Mouse (Mus musculus): ENCODE measurements around the gene Tmco4.

DNA sequence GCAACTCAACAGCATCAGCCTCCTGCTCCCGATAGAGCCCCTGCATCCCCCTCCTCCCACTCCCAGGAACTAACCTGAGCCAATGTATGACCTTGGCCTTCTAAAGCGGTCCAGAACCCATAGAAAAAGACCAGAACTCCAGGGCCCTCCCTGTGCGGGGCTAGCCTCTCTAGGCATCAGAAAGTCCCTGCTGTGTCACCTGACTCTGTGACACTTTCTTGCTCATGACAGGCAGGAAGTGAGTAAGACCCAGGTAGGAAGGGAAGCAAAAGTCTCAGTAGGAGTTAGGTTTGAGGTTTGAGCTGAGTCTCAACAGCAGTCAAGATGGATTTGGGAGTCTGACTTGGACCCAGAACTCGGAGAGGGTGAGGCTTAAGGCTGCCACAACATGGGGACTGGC lies 114.3 kb downstream of the Tmco4 start:
- no peak for TF ChIP-seq CTCF (IDR thresholded peaks at IDR 0.05)
- no peak for TF ChIP-seq POLR2A (IDR thresholded peaks at IDR 0.05; ENCODE audit: insufficient read depth, low read depth, low read length)
- no peak for TF ChIP-seq EP300 (IDR thresholded peaks at IDR 0.05; ENCODE audit: insufficient read depth, low read depth, low read length)
